Mouse (Mus musculus): ENCODE results near the gene Rfx2.

Gene Rfx2

GRCm38 (mm10) chr17:56780291-56780978 lies 50.4 kb downstream of the Rfx2 start:
- DNase-seq (ENCODE audit: low spot score in 2 of 2): no peak

GRCm38 (mm10) chr17:56778779-56779362 lies 51.9 kb downstream of the Rfx2 start:
- DNase-seq (ENCODE audit: low spot score in 2 of 2): no peak

- no peak for DNase-seq (ENCODE audit: low spot score in 2 of 2)
Observed at GRCm38 (mm10) chr17:56777568-56777967, 53.2 kb downstream of the Rfx2 start.

GRCm38 (mm10) chr17:56769950-56770349 lies 60.9 kb downstream of the Rfx2 start, which contains the start of gene Prr22:
Gene Prr22, plus strand, starts transcription at chr17:56770250.
- DNase-seq (ENCODE audit: low spot score in 2 of 2): no peak

- DNase-seq (ENCODE audit: low spot score in 2 of 2): no peak
Observed at GRCm38 (mm10) chr17:56768941-56769340, 61.9 kb downstream of the Rfx2 start.

GRCm38 (mm10) chr17:56767531-56768135 lies 63.2 kb downstream of the Rfx2 start:
- DNase-seq (ENCODE audit: low spot score in 2 of 2): no peak

- DNase-seq (ENCODE audit: low spot score in 2 of 2): no peak
Observed at GRCm38 (mm10) chr17:56766631-56767405, 64.0 kb downstream of the Rfx2 start.

GRCm38 (mm10) chr17:56765431-56765830 lies 65.4 kb downstream of the Rfx2 start:
- peak; percentile 29 to 44 for DNase-seq (ENCODE audit: low spot score in 2 of 2)

- peak; percentile 82 to 87 for DNase-seq (ENCODE audit: low spot score in 2 of 2)
Observed at GRCm38 (mm10) chr17:56764474-56765354, 66.1 kb downstream of the Rfx2 start, which contains the start of gene Dus3l. Gene Dus3l, plus strand, starts transcription at chr17:56764757.

- no peak for DNase-seq (ENCODE audit: low spot score in 2 of 2)
Observed at GRCm38 (mm10) chr17:56763741-56764250, 67.0 kb downstream of the Rfx2 start.

GRCm38 (mm10) chr17:56762769-56763731 lies 67.8 kb downstream of the Rfx2 start:
- peak; percentile 49 to 67 for DNase-seq (ENCODE audit: low spot score in 2 of 2)

- peak; percentile 89 to 96 for DNase-seq (ENCODE audit: low spot score in 2 of 2)
Observed at GRCm38 (mm10) chr17:56761991-56762410, 68.8 kb downstream of the Rfx2 start.

- no peak for DNase-seq (ENCODE audit: low spot score in 2 of 2)
Observed at GRCm38 (mm10) chr17:56761077-56761476, 69.7 kb downstream of the Rfx2 start.

- no peak for DNase-seq (ENCODE audit: low spot score in 2 of 2)
Observed at GRCm38 (mm10) chr17:56759261-56759660, 71.6 kb downstream of the Rfx2 start.

- peak; percentile 82 to 92 for DNase-seq (ENCODE audit: low spot score in 2 of 2)
Observed at GRCm38 (mm10) chr17:56758132-56758531, 72.7 kb downstream of the Rfx2 start.

GRCm38 (mm10) chr17:56757416-56758123 lies 73.2 kb downstream of the Rfx2 start, which contains the start of gene Nrtn:
Gene Nrtn, minus strand, starts transcription at chr17:56757530.
- DNase-seq (ENCODE audit: low spot score in 2 of 2): peak; percentile 72 to 80

- DNase-seq (ENCODE audit: low spot score in 2 of 2): peak in 1 of 2 experiments; percentile 46
Observed at GRCm38 (mm10) chr17:56756703-56757399, 74.0 kb downstream of the Rfx2 start.

Data from thymus, postnatal 10 days (tissue).